Mouse (Mus musculus) forebrain, embryonic 12.5 days (tissue): Measurements from ENCODE around the gene Tarbp1. TPM values are rescaled to one million over a fixed set of nuclear protein-coding genes. Genes with fewer than 3 reads are reported as not detected.

Experiments
- ATAC-seq: fragments of 200-750 bp; cut with Nextera tagmentation; 2 replicates; pipeline ENCODE4 v1.8.0; 2017; ENCODE audit warnings: moderate TSS enrichment; ENCODE audit not compliant: low FRiP score
- H3K27ac ChIP-seq: fragments of 300-500 bp; sonication (generic); 2 replicates; pipeline ENCODE4 v1.5.1; 2016; ENCODE audit warnings: mild to moderate bottlenecking
- H3K27me3 ChIP-seq: fragments of 300-500 bp; sonication (generic); 2 replicates; pipeline ENCODE4 v1.6.1; 2016; ENCODE audit warnings: mild to moderate bottlenecking
- H3K36me3 ChIP-seq: fragments of 300-500 bp; sonication (generic); replicated peaks from 2 replicates; pipeline ENCODE4 v1.6.1; 2016; ENCODE audit warnings: mild to moderate bottlenecking
- H3K4me1 ChIP-seq: fragments of 300-500 bp; sonication (generic); 2 replicates; pipeline ENCODE4 v1.6.1; 2016
- H3K4me2 ChIP-seq: fragments of 300-500 bp; sonication (generic); 2 replicates; pipeline ENCODE4 v1.6.1; 2016; ENCODE audit warnings: mild to moderate bottlenecking, moderate library complexity
- H3K4me3 ChIP-seq: fragments of 300-500 bp; sonication (generic); replicated peaks from 2 replicates; pipeline ENCODE4 v1.5.1; 2016; ENCODE audit warnings: mild to moderate bottlenecking
- H3K9ac ChIP-seq: fragments of 300-500 bp; sonication (generic); 2 replicates; pipeline ENCODE4 v1.6.1; 2016; ENCODE audit warnings: mild to moderate bottlenecking
- H3K9me3 ChIP-seq: fragments of 300-500 bp; sonication (generic); 2 replicates; pipeline ENCODE4 v1.6.1; 2016
- WGBS: fragments of 180-500 bp; shearing (Covaris S2); methylation state at CpG from one replicate; pipeline ENCODE4 v1.1.7; 2016; 5-methylcytosine and 5-hydroxymethylcytosine counted together
- polyA plus RNA-seq: library from polyadenylated mRNA; unstranded; fragments of >200 nt; fragmentation: Nextera tagmentation; extraction: Ambion mirVana; gene quantifications from 2 replicates; pipeline ENCODE4 v1.2.1, GENCODE M21; 2016

Gene Tarbp1
- polyA plus RNA-seq, 1 experiment from 2014 or later = 2.6 TPM

- H3K36me3 ChIP-seq = no peaks in the 10 kb centered on the region
- 87% methylated on average over 16 of the region's 16 CpGs for WGBS
- no peak overlapping the region for H3K27ac ChIP-seq
- H3K4me3 ChIP-seq = no peak overlapping the region
- H3K9ac ChIP-seq = no peak overlapping the region
- no peak overlapping the region for H3K4me2 ChIP-seq
- no peaks in the 10 kb centered on the region for H3K4me1 ChIP-seq
- no peak for ATAC-seq
- H3K27me3 ChIP-seq = peaks cover 13% of the 10 kb centered on the region; the same call in 1 of the 2 replicates
- H3K9me3 ChIP-seq = no peaks in the 10 kb centered on the region
Measured at GRCm38 (mm10) chr8:126504492-126505182, 29.8 kb upstream of the Tarbp1 start.

- no peak overlapping the region for H3K27ac ChIP-seq
- H3K4me1 ChIP-seq = peaks cover 13% of the 10 kb centered on the region
- WGBS = 62% methylated on average over 2 of the region's 2 CpGs
- H3K9me3 ChIP-seq = no peaks in the 10 kb centered on the region
- H3K36me3 ChIP-seq = no peaks in the 10 kb centered on the region
- H3K9ac ChIP-seq = no peak overlapping the region
- H3K4me3 ChIP-seq = no peak overlapping the region
- no peak overlapping the region for H3K4me2 ChIP-seq
- ATAC-seq = no peak
- peaks cover 22% of the 10 kb centered on the region; the same call in 1 of the 2 replicates for H3K27me3 ChIP-seq
Measured at GRCm38 (mm10) chr8:126502722-126503121, 27.9 kb upstream of the Tarbp1 start.

- no peak overlapping the region for H3K4me2 ChIP-seq
- H3K27ac ChIP-seq = no peak overlapping the region
- H3K36me3 ChIP-seq = no peaks in the 10 kb centered on the region
- H3K27me3 ChIP-seq = peaks cover 22% of the 10 kb centered on the region; the same call in 1 of the 2 replicates
- H3K4me1 ChIP-seq = peaks cover 14% of the 10 kb centered on the region
- WGBS = 96% methylated on average over 2 of the region's 2 CpGs
- no peaks in the 10 kb centered on the region for H3K9me3 ChIP-seq
- ATAC-seq = no peak
- H3K9ac ChIP-seq = no peak overlapping the region
- no peak overlapping the region for H3K4me3 ChIP-seq
Measured at GRCm38 (mm10) chr8:126499371-126499770, 24.5 kb upstream of the Tarbp1 start.

GRCm38 (mm10) chr8:126498465-126498864, 23.6 kb upstream of the Tarbp1 start:
- H3K27me3 ChIP-seq = peaks cover 22% of the 10 kb centered on the region; the same call in 1 of the 2 replicates
- H3K27ac ChIP-seq = peak overlapping the region; percentile 93
- H3K36me3 ChIP-seq = no peaks in the 10 kb centered on the region
- peak overlapping the region; percentile 59 for H3K4me2 ChIP-seq
- H3K4me3 ChIP-seq = no peak overlapping the region
- no peak; the same call in 1 of the 2 replicates for ATAC-seq
- no peaks in the 10 kb centered on the region for H3K9me3 ChIP-seq
- peaks cover 14% of the 10 kb centered on the region for H3K4me1 ChIP-seq
- WGBS = 19% methylated on average over 6 of the region's 6 CpGs
- no peak overlapping the region for H3K9ac ChIP-seq

- Histone ChIP-seq H3K9me3 (no peaks in the 10 kb centered on the region), H3K27ac (peak overlapping the region; percentile 93), H3K4me3 (peak overlapping the region; percentile 39), H3K4me2 (peak overlapping the region; percentile 59), H3K36me3 (no peaks in the 10 kb centered on the region), H3K4me1 (peaks cover 14% of the 10 kb centered on the region), H3K27me3 (peaks cover 22% of the 10 kb centered on the region; the same call in 1 of the 2 replicates), H3K9ac (peak overlapping the region; percentile 55)
- 6% methylated on average over 27 of the region's 27 CpGs for WGBS
- ATAC-seq = peak; percentile 94
Measured at GRCm38 (mm10) chr8:126497541-126498428, 22.9 kb upstream of the Tarbp1 start.

- Histone ChIP-seq H3K4me2 (no peak overlapping the region), H3K9me3 (no peaks in the 10 kb centered on the region), H3K27me3 (peaks cover 22% of the 10 kb centered on the region; the same call in 1 of the 2 replicates), H3K4me3 (no peak overlapping the region), H3K36me3 (no peaks in the 10 kb centered on the region), H3K9ac (no peak overlapping the region), H3K27ac (no peak overlapping the region), H3K4me1 (peaks cover 14% of the 10 kb centered on the region)
- 81% methylated on average over 5 of the region's 5 CpGs for WGBS
- ATAC-seq = no peak
Measured at GRCm38 (mm10) chr8:126496915-126497314, 22.1 kb upstream of the Tarbp1 start.

GRCm38 (mm10) chr8:126495461-126495860, 20.6 kb upstream of the Tarbp1 start:
- no peaks in the 10 kb centered on the region for H3K36me3 ChIP-seq
- WGBS = 83% methylated on average over 12 of the region's 12 CpGs
- H3K27ac ChIP-seq = no peak overlapping the region
- H3K9ac ChIP-seq = no peak overlapping the region
- no peaks in the 10 kb centered on the region for H3K9me3 ChIP-seq
- no peak overlapping the region for H3K4me2 ChIP-seq
- peaks cover 16% of the 10 kb centered on the region; the same call in 1 of the 2 replicates for H3K27me3 ChIP-seq
- ATAC-seq = no peak
- no peak overlapping the region for H3K4me3 ChIP-seq
- H3K4me1 ChIP-seq = peaks cover 14% of the 10 kb centered on the region

- no peaks in the 10 kb centered on the region for H3K36me3 ChIP-seq
- no peaks in the 10 kb centered on the region for H3K9me3 ChIP-seq
- no peak overlapping the region for H3K4me2 ChIP-seq
- no peak for ATAC-seq
- peaks cover 6% of the 10 kb centered on the region; the same call in 1 of the 2 replicates for H3K27me3 ChIP-seq
- H3K27ac ChIP-seq = no peak overlapping the region
- no peak overlapping the region for H3K4me3 ChIP-seq
- WGBS = 74% methylated on average over 15 of the region's 15 CpGs
- no peak overlapping the region for H3K9ac ChIP-seq
- peaks cover 14% of the 10 kb centered on the region for H3K4me1 ChIP-seq
Measured at GRCm38 (mm10) chr8:126494160-126495110, 19.6 kb upstream of the Tarbp1 start.

GRCm38 (mm10) chr8:126482938-126483337, 8.1 kb upstream of the Tarbp1 start:
- Histone ChIP-seq H3K4me2 (no peak overlapping the region), H3K9me3 (no peaks in the 10 kb centered on the region), H3K36me3 (no peaks in the 10 kb centered on the region), H3K27me3 (peaks cover 11% of the 10 kb centered on the region; the same call in 1 of the 2 replicates), H3K27ac (no peak overlapping the region), H3K4me1 (no peaks in the 10 kb centered on the region), H3K9ac (no peak overlapping the region), H3K4me3 (no peak overlapping the region)
- 0 out of 2 replicates have a peak, but pooled peaks have one; percentile 41 for ATAC-seq
- 18% methylated on average over 5 of the region's 5 CpGs for WGBS

- WGBS = 69% methylated on average over 2 of the region's 2 CpGs
- H3K4me2 ChIP-seq = no peak overlapping the region
- peaks cover 14% of the 10 kb centered on the region; the same call in 1 of the 2 replicates for H3K27me3 ChIP-seq
- H3K36me3 ChIP-seq = no peaks in the 10 kb centered on the region
- H3K27ac ChIP-seq = no peak overlapping the region
- peak overlapping the region; percentile 17; the same call in 1 of the 2 replicates for H3K9ac ChIP-seq
- ATAC-seq = no peak
- no peaks in the 10 kb centered on the region for H3K4me1 ChIP-seq
- no peak overlapping the region for H3K4me3 ChIP-seq
- no peaks in the 10 kb centered on the region for H3K9me3 ChIP-seq
Measured at GRCm38 (mm10) chr8:126482348-126482720, 7.5 kb upstream of the Tarbp1 start.

GRCm38 (mm10) chr8:126481494-126482347, 6.9 kb upstream of the Tarbp1 start:
- no peak overlapping the region for H3K4me3 ChIP-seq
- ATAC-seq = no peak; the same call in 1 of the 2 replicates
- H3K36me3 ChIP-seq = no peaks in the 10 kb centered on the region
- peaks cover 19% of the 10 kb centered on the region for H3K27me3 ChIP-seq
- no peak overlapping the region for H3K4me2 ChIP-seq
- WGBS = 36% methylated on average over 8 of the region's 8 CpGs
- H3K9ac ChIP-seq = peak overlapping the region; percentile 17; the same call in 1 of the 2 replicates
- no peaks in the 10 kb centered on the region for H3K4me1 ChIP-seq
- no peak overlapping the region for H3K27ac ChIP-seq
- H3K9me3 ChIP-seq = no peaks in the 10 kb centered on the region
